Mouse (Mus musculus) olfactory bulb, adult 2 months (tissue): ENCODE measurements at regions not wholly inside any gene's neighbourhood (a gene's known extent, or its start where the extent isn't known, plus 50 kb on each side); places are given as distances from the start of the nearest gene placed in this dataset.

ENCODE experiments used
- H3K27ac ChIP-seq: fragments of 200-500 bp; 2 replicates; pipeline ENCODE4 v1.5.1; 2012; ENCODE audit warnings: low read depth, low read length; ENCODE audit not compliant: insufficient read depth
- H3K4me1 ChIP-seq: fragments of 200-500 bp; 2 replicates; pipeline ENCODE4 v1.6.1; 2012; ENCODE audit warnings: low read length; ENCODE audit not compliant: control insufficient read depth, insufficient read depth
- H3K4me3 ChIP-seq: fragments of 200-500 bp; 2 replicates; pipeline ENCODE4 v1.5.1; 2012; ENCODE audit warnings: mild to moderate bottlenecking, low read depth, low read length, moderate library complexity; ENCODE audit not compliant: insufficient read depth
- CTCF ChIP-seq: fragments of 200-500 bp; IDR thresholded peaks from 2 replicates; pipeline ENCODE4 v1.5.1; 2012; ENCODE audit warnings: low read depth, mild to moderate bottlenecking, low read length, moderate library complexity; ENCODE audit not compliant: insufficient read depth
- POLR2A ChIP-seq: fragments of 200-500 bp; IDR thresholded peaks from 2 replicates; pipeline ENCODE4 v1.6.1; 2012; ENCODE audit warnings: mild to moderate bottlenecking, low read depth, low read length, moderate library complexity; ENCODE audit not compliant: insufficient read depth
- whole genome bisulfite sequencing: fragments of 180-500 bp; shearing (Covaris S2); methylation state at CpG from one replicate; pipeline ENCODE4 v1.1.7; 2018; 5-methylcytosine and 5-hydroxymethylcytosine counted together

GRCm38 (mm10) chr17:85508386-85508785, 105.0 kb upstream of the Six3 start:
- no peak for TF ChIP-seq POLR2A
- no peak for TF ChIP-seq CTCF
- Histone ChIP-seq H3K4me3 (no peak overlapping the region), H3K4me1 (no peaks in the 10 kb centered on the region), H3K27ac (no peak overlapping the region)
- 95% methylated on average over 12 of the region's 12 CpGs for WGBS

GRCm38 (mm10) chr17:85512971-85513370, 100.4 kb upstream of the Six3 start:
- WGBS, result 92% methylated on average over 4 of the region's 4 CpGs
- Histone ChIP-seq H3K4me1 (no peaks in the 10 kb centered on the region), H3K27ac (no peak overlapping the region), H3K4me3 (no peak overlapping the region)
- no peak for TF ChIP-seq POLR2A
- no peak for TF ChIP-seq CTCF

- 74% methylated on average over 4 of the region's 4 CpGs for WGBS
- TF ChIP-seq CTCF (no peak), POLR2A (no peak)
- H3K4me3 ChIP-seq, result no peak overlapping the region
- no peaks in the 10 kb centered on the region for H3K4me1 ChIP-seq
- no peak overlapping the region for H3K27ac ChIP-seq
Measured at GRCm38 (mm10) chr17:85513936-85514335, 99.5 kb upstream of the Six3 start.

- WGBS, result 85% methylated on average over 7 of the region's 7 CpGs
- TF ChIP-seq POLR2A (no peak), CTCF (no peak)
- Histone ChIP-seq H3K4me1 (no peaks in the 10 kb centered on the region), H3K27ac (no peak overlapping the region), H3K4me3 (no peak overlapping the region)
Measured at GRCm38 (mm10) chr17:85514396-85514795, 99.0 kb upstream of the Six3 start.

GRCm38 (mm10) chr17:85517301-85517700, 96.1 kb upstream of the Six3 start:
- TF ChIP-seq POLR2A (no peak), CTCF (no peak)
- 79% methylated on average over 3 of the region's 3 CpGs for WGBS
- H3K27ac ChIP-seq, result no peak overlapping the region
- no peaks in the 10 kb centered on the region for H3K4me1 ChIP-seq
- no peak overlapping the region for H3K4me3 ChIP-seq

- H3K4me3 ChIP-seq, result no peak overlapping the region
- H3K27ac ChIP-seq, result no peak overlapping the region
- no peak for TF ChIP-seq CTCF
- TF ChIP-seq POLR2A, result no peak
- 91% methylated on average over 6 of the region's 6 CpGs for WGBS
- no peaks in the 10 kb centered on the region for H3K4me1 ChIP-seq
Measured at GRCm38 (mm10) chr17:85518513-85518912, 94.9 kb upstream of the Six3 start.

- Histone ChIP-seq H3K4me1 (no peaks in the 10 kb centered on the region), H3K27ac (no peak overlapping the region), H3K4me3 (no peak overlapping the region)
- 60% methylated on average over 7 of the region's 7 CpGs for WGBS
- TF ChIP-seq POLR2A (no peak), CTCF (no peak)
Measured at GRCm38 (mm10) chr17:85527327-85527698, 86.1 kb upstream of the Six3 start.

GRCm38 (mm10) chr17:85528105-85529004, 85.1 kb upstream of the Six3 start:
- no peak overlapping the region for H3K27ac ChIP-seq
- no peaks in the 10 kb centered on the region for H3K4me1 ChIP-seq
- 57% methylated on average over 20 of the region's 20 CpGs for WGBS
- no peak for TF ChIP-seq CTCF
- no peak for TF ChIP-seq POLR2A
- H3K4me3 ChIP-seq, result no peak overlapping the region

- WGBS, result 94% methylated on average over 3 of the region's 3 CpGs
- Histone ChIP-seq H3K4me3 (no peak overlapping the region), H3K27ac (no peak overlapping the region), H3K4me1 (no peaks in the 10 kb centered on the region)
- TF ChIP-seq CTCF, result no peak
- TF ChIP-seq POLR2A, result no peak
Measured at GRCm38 (mm10) chr17:85536311-85536710, 77.1 kb upstream of the Six3 start.
